Mouse (Mus musculus) CD4-positive helper T cell, adult 2 months (primary cell): ENCODE measurements around the gene Lrrk1.
A peak's percentile ranks its signal among the peaks of the same experiment; 100 is the strongest.

Experiments
- DNase-seq: peaks from one replicate; pipeline ENCODE4 v3.0.0-alpha.2; 2012; ENCODE audit warnings: low read depth, missing footprints, low spot score

Gene Lrrk1

GRCm38 (mm10) chr7:66384891-66385290, 3.3 kb downstream of the Lrrk1 start:
- no peak for DNase-seq

DNA sequence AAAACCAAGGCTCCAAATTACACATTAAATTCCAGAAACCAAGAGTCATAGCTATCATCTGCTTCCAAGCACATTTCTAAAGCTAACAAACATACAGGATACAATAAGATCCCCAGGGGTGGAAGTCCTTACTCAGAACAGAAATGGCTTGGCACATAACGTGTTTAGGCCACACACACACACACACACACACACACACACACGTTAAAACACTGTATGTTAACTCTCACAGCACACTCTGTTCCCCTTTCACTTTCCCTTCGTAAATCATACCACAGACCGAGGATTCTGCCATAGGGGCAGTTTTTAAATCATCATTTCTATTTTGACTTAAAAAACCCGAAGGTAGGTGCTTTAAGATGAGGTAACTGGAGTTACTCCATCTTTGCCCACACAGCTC, 3.9 kb downstream of the Lrrk1 start:
- DNase-seq: peak; percentile 27

- no peak for DNase-seq
These were observed 11.6 kb downstream of the Lrrk1 start for GRCm38 (mm10) chr7:66376560-66376959.

DNA sequence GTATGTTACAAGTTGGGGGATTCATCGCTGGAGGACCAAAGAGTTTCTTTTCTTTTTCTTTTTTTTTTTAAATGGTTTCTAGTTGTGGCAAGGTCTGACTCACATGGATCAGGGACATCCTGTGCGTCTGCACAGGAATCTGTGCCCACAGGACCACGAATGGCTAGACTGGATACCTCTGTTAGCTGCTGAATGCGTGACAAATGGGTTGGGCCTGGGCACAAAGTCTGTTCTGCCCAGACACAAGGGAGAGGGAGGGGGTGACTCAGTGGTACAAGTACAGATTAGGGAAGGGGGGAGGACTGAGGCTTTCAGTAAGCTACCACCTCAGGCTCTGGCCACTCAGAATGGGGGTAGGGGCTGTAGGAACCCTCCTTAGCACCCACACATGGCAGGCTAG, 12.4 kb downstream of the Lrrk1 start:
- no peak for DNase-seq

- DNase-seq: no peak
These were observed 14.8 kb downstream of the Lrrk1 start for GRCm38 (mm10) chr7:66373391-66373790.

- no peak for DNase-seq
These were observed 17.2 kb downstream of the Lrrk1 start for GRCm38 (mm10) chr7:66370970-66371369.

- DNase-seq: no peak
These were observed 18.2 kb downstream of the Lrrk1 start for GRCm38 (mm10) chr7:66369934-66370445.

DNA sequence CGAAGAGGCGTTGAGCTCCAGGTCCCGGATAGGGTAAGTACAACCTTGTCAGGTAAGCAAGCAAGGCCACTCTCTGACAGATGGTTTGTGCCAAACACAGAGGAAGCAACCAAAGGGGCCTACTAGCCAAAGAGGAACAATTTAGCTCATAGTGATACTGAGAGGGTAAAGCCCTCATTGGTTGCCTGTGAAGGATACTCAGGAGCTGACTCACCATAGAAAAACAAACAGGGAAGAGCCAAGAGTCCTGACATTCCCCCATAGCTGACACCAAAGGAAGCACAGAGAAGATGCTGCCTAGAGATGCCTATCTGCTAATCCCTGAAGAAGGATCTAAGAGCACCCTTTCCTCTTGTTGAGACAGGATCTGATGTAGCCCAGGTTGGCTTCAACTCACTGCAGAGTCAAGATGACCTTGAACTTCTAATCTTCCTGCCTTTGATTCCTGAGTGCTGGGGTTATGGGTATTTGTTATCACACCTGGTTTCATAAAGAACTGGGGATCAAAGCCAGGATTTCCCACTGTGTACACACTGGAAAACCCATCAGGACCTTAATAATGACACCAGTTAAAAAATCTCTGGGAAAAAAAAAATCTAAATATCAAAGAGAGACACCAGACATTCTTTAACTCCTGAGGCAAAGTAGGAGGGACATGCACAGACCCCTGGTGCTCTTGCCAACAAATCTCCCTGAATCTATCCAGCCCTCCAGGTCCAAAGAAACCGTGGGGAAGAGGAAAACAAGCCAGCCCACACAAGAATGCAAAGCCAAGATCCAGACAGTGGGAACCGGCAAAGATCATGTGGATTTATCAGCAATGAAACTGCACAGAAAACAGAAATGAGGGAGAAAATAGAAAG, 18.8 kb downstream of the Lrrk1 start:
- DNase-seq: no peak

GRCm38 (mm10) chr7:66365904-66366303, 22.2 kb downstream of the Lrrk1 start, which contains the start of gene Gm10974:
Gene Gm10974 (plus strand): TSS chr7:66365905.
- no peak for DNase-seq

GRCm38 (mm10) chr7:66365411-66365810, 22.7 kb downstream of the Lrrk1 start:
- DNase-seq: no peak

DNA sequence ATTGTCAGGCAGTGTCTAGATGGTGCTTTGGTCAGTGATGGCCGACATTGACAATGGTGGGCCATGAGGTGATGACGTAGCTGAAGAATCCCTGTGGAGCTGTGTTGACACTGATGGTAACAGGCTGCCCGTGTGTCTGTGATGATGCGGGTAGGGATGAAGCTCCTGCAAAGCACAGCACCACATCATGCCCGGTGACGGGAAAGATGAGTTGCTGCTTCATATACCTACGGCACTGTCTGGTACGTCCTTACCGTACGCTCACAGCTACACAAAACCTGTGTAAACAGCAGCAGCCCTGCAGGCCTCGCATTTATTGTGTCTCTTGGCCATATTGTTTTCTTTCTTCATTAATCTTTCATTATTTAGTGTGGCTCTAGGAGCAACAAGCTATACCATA, 23.7 kb downstream of the Lrrk1 start:
- no peak for DNase-seq

GRCm38 (mm10) chr7:66359044-66359443, 29.1 kb downstream of the Lrrk1 start:
- DNase-seq: no peak

DNA sequence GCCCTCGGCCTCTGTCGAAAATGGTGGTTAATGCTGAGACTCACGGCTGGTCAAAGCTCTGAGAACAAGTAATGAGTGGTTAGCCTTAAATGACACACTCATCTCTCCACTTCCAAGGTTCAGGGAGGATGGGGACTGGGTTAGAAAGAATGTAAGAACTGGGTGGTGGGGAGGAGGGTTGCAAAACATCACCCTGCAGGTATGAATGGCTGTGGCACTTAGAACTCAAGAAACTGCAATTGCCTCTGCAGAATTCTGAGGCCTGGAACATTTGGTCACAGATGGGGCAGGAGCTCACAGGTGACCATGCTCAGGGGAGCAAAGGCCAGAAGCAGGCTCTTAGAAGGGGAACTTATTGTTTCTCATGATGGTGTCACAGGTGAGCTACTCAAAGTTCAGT, 29.7 kb downstream of the Lrrk1 start:
- DNase-seq: no peak

DNA sequence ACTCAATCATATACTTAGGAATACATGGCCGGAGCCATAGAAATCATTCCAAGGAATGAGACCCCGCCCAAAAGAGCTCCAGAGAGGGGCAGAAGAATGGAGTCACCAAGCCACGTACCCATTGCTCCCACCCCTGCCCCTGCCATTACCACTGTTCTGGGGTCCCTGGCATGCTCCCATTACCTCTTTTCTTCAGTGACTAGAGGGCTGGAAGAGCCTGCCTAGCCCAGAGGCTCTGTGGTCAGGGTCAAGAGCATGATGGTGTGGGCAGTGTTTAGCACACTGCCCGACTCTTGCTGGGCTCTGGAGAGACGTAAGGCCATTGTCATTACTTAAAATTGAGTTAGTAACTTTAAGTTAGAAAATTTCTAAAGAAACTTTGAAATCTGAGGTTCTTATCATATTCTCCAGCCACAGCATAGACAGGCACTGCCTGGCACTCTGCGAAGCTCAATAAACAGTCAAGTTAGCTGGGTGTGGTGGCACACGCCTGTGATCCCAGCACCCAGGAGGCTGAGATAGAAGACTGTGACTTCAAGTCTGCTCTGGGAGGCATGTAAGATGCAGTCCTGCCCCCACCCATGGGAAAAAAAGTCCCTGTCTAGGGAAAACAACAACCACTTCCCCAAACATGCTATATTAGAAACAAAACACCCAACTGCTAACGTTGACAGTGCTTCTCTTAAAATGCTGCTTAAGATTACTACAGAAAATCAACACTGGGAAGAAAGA, 32.2 kb downstream of the Lrrk1 start:
- no peak for DNase-seq

- DNase-seq: no peak
These were observed 33.2 kb downstream of the Lrrk1 start for GRCm38 (mm10) chr7:66354911-66355310.

GRCm38 (mm10) chr7:66351074-66351473, 37.1 kb downstream of the Lrrk1 start:
- DNase-seq: no peak

DNA sequence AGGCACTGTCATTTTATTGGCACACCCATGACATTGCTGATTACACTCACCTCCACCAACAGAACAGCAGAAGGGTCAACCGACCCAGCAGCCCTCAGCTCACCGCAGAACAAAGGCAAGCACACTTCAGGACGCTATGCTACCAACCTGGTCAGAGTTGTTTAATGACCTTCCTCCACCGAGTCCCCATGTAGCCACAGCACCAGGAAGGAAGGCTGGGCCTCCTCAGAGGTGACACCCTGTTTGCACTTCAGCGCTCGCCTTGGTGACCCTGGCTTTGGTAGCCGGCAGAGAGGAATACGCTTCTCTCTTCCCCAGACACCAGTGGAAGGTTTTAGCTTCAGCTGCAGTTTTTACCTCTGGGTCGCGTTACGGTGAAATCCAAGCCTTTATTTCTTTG, 38.5 kb downstream of the Lrrk1 start:
- DNase-seq: no peak

DNA sequence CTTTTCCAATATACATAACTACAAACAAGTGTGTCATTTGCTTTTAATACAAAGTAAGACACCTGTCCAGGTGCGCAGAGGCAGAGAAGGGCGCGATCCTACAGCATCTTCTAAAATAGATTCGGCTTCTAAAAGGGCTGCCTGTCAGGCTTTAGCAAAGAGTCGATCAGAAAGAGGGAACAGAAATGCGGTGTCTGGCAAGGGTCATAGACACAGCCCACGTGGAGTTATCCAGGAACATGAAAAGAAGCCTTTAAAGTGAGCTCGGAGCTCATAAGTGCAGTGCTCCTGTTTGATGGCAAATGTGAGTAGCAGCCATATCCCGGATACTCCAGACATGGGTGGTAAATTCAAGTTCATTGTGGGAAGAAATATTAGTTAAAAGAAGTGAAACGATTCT, 39.6 kb downstream of the Lrrk1 start:
- no peak for DNase-seq

- DNase-seq: no peak
These were observed 41.0 kb downstream of the Lrrk1 start for GRCm38 (mm10) chr7:66346959-66347663.

DNA sequence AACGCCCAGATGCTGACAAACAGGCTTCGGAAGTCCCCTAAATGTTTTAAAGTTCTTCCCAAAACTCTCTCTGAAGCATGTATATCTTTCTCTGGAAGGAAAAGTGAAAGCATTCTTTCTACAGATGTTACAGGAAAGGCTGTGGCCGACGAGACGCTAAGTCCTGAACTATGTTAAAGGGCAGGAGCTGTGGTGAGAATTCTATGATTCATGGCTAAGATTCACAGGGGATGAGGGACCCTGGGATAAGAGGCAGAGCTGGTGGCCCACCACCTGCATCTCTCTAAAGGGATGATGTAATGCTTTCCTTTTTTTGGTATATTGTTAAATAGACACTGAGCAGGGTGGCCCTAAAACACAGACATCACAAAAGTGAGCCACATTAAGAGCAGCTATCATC, 44.8 kb downstream of the Lrrk1 start:
- no peak for DNase-seq

GRCm38 (mm10) chr7:66342831-66343230, 45.3 kb downstream of the Lrrk1 start:
- DNase-seq: no peak

GRCm38 (mm10) chr7:66342323-66342722, 45.8 kb downstream of the Lrrk1 start:
- peak; percentile 27 for DNase-seq
